ENCODE assay signal across 3 mouse cellular contexts in genomic region chr8:88059107-88059506, GRCm38 (mm10). TPM values are rescaled to one million over a fixed set of nuclear protein-coding genes. Genes with fewer than 3 reads are reported as not detected.
DNase-seq lines count a peak whose midpoint lies in the region; ATAC-seq and TF ChIP-seq lines count a peak whose summit lies in the region.
"Not testable (repeated sequence)": the region's sequence is repeated elsewhere in the genome, so short reads cannot be mapped to it uniquely, and the experiment has no call there.

No protein-coding gene starts in this region.

- H3K36me3 ChIP-seq in embryonic facial prominence, embryonic 14.5 days (ENCODE audit: control insufficient read depth, insufficient read depth, low read length); limb, embryonic 14.5 days (ENCODE audit: control insufficient read depth, insufficient read depth, low read length); limb, embryonic 15.5 days: not testable (repeated sequence)

- not testable (repeated sequence) for H3K27me3 ChIP-seq in embryonic facial prominence, embryonic 14.5 days (replicated peaks; ENCODE audit: control insufficient read depth, insufficient read depth, low read length); limb, embryonic 14.5 days (ENCODE audit: control insufficient read depth, insufficient read depth, low read length); limb, embryonic 15.5 days

- not testable (repeated sequence) for H3K27ac ChIP-seq in embryonic facial prominence, embryonic 14.5 days (replicated peaks; ENCODE audit: low read depth, low read length); limb, embryonic 14.5 days (replicated peaks; ENCODE audit: low read depth, low read length); limb, embryonic 15.5 days

- ATAC-seq in embryonic facial prominence, embryonic 14.5 days (ENCODE audit: low read depth), result peak; percentile 74; the same call in 1 of the 2 replicates
- ATAC-seq in limb, embryonic 14.5 days (ENCODE audit: low FRiP score, low read depth), result peak; percentile 55; the same call in 1 of the 2 replicates
- ATAC-seq in limb, embryonic 15.5 days (ENCODE audit: insufficient number of reproducible peaks, low FRiP score, low TSS enrichment, low read depth), result peak; percentile 71; the same call in 1 of the 2 replicates

- not testable (repeated sequence) for H3K4me3 ChIP-seq in embryonic facial prominence, embryonic 14.5 days (ENCODE audit: low read depth, low read length); limb, embryonic 14.5 days (replicated peaks; ENCODE audit: low read length); limb, embryonic 15.5 days

- not testable (repeated sequence) for H3K4me2 ChIP-seq in embryonic facial prominence, embryonic 14.5 days (ENCODE audit: low read depth, low read length); limb, embryonic 14.5 days (replicated peaks; ENCODE audit: low read depth, low read length, severe bottlenecking); limb, embryonic 15.5 days

- not testable (repeated sequence) for DNase-seq in embryonic facial prominence, embryonic 14.5 days (ENCODE audit: low spot score); limb, embryonic 14.5 days (ENCODE audit: low spot score)

- 71% methylated on average over 1 of the region's 1 CpGs for WGBS in embryonic facial prominence, embryonic 14.5 days
- WGBS in limb, embryonic 14.5 days, result 81% methylated on average over 1 of the region's 1 CpGs
- 73% methylated on average over 1 of the region's 1 CpGs for WGBS in limb, embryonic 15.5 days

- not testable (repeated sequence) for H3K9me3 ChIP-seq in embryonic facial prominence, embryonic 14.5 days (ENCODE audit: control insufficient read depth, low read length); limb, embryonic 14.5 days (ENCODE audit: control insufficient read depth, low read length); limb, embryonic 15.5 days

- TF ChIP-seq POLR2A in limb, embryonic 14.5 days (IDR thresholded peaks at IDR 0.05; ENCODE audit: borderline replicate concordance, extremely low read depth, insufficient read depth, insufficient read length), result not testable (repeated sequence)

- not testable (repeated sequence) for H3K9ac ChIP-seq in embryonic facial prominence, embryonic 14.5 days (ENCODE audit: low read depth, low read length); limb, embryonic 14.5 days (ENCODE audit: low read depth, low read length, severe bottlenecking); limb, embryonic 15.5 days

- not testable (repeated sequence) for H3K4me1 ChIP-seq in embryonic facial prominence, embryonic 14.5 days (ENCODE audit: control insufficient read depth, insufficient read depth, low read length); limb, embryonic 14.5 days (ENCODE audit: control insufficient read depth, insufficient read depth, low read length); limb, embryonic 15.5 days

RNA-seq across cellular contexts. Expression of gene Cnep1r1, which starts 59.5 kb away (rescaled TPM):
- 44.3 and 48.3 TPM in 2 replicates for polyA plus RNA-seq in embryonic facial prominence, embryonic 14.5 days (2014; fragmentation: Nextera tagmentation; extraction: Ambion mirVana)
- polyA plus RNA-seq in limb, embryonic 14.5 days (2012; rRNA removed), result 70.1 and 70.9 TPM in 2 replicates
- 42.5 and 43.5 TPM in 2 replicates for polyA plus RNA-seq in limb, embryonic 14.5 days (2014; fragmentation: Nextera tagmentation; extraction: Ambion mirVana)
- 61.3 and 61.7 TPM in 2 replicates for polyA plus RNA-seq in limb, embryonic 15.5 days (2015; fragmentation: Nextera tagmentation; extraction: Ambion mirVana)
